Mouse (Mus musculus) heart, postnatal 0 days (tissue): ENCODE results near the gene Sox6.

Experiments
- CTCF ChIP-seq: IDR thresholded peaks from 2 replicates; pipeline ENCODE4 v1.5.1; 2016; ENCODE audit warnings: antibody characterized with exemption, control low read depth, low read depth
- EP300 ChIP-seq: IDR thresholded peaks from 2 replicates; pipeline ENCODE4 v1.6.1; 2016; ENCODE audit warnings: antibody characterized with exemption, low read depth

- TF ChIP-seq EP300: no peak
- no peak for TF ChIP-seq CTCF
Observed at GRCm38 (mm10) chr7:115669207-115670004, 369.2 kb downstream of the Sox6 start.
